Mouse (Mus musculus) embryonic fibroblast, embryonic 13.5 days (primary cell): ENCODE results near the gene Tpsb2. TPM values are rescaled to one million over a fixed set of nuclear protein-coding genes. Genes with fewer than 3 reads are reported as not detected.
A peak's percentile ranks its signal among the peaks of the same experiment; 100 is the strongest.

ENCODE experiments used
- H3K27ac ChIP-seq: 2 replicates; pipeline ENCODE4 v1.5.1; 2012; ENCODE audit warnings: low read length, control low read depth, inconsistent platforms; ENCODE audit not compliant: insufficient read depth
- H3K4me1 ChIP-seq: 2 replicates; pipeline ENCODE4 v1.6.1; 2011; ENCODE audit warnings: low read length; ENCODE audit not compliant: control insufficient read depth, insufficient read depth
- H3K4me3 ChIP-seq: 2 replicates; pipeline ENCODE4 v1.5.1; 2011; ENCODE audit warnings: mild to moderate bottlenecking, control low read depth, low read length; ENCODE audit not compliant: insufficient read depth
- CTCF ChIP-seq: IDR thresholded peaks from 2 replicates; pipeline ENCODE4 v1.5.1; 2011; ENCODE audit warnings: mild to moderate bottlenecking, control low read depth, low read length, moderate library complexity, borderline replicate concordance; ENCODE audit not compliant: insufficient read depth
- POLR2A ChIP-seq: IDR thresholded peaks from 2 replicates; pipeline ENCODE4 v1.6.1; 2011; ENCODE audit warnings: low read depth, mild to moderate bottlenecking, control low read depth, low read length, moderate library complexity
- polyA plus RNA-seq: library from polyadenylated mRNA; stranded (reverse); fragments of >200 nt; gene quantifications from 2 replicates; pipeline ENCODE4 v1.2.4, GENCODE M21; 2011; ENCODE audit warnings: low read depth; ENCODE audit not compliant: missing spikeins, insufficient read length

Gene Tpsb2
- not detected in 2 replicates for polyA plus RNA-seq

DNA sequence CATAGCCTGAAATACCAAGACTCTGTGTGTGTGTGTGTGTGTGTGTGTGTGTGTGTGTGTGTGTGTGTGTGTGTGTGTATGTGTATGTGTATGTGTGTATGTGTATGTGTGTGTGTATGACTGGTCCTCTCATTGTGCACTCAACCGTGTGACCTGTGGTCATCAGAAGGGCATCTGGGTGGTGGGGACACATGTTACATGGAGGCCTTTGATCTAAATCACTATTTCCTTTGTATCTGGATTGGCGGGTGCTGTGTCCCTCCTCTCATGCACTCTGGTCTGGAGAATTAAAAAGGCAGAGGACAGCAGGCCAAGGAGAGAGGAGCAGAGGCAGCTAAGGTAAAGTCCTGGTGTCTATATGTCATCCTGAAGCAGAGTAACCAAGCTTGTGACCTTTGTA, at the start of gene Tpsb2:
Gene Tpsb2, plus strand, starts transcription at position 301 of the 400 bp plus-strand sequence.
- no peak within 1 kb of the TSS for H3K4me3 ChIP-seq
- no peak for TF ChIP-seq CTCF
- TF ChIP-seq POLR2A, result no peak
- no peaks in the 10 kb centered on the region for H3K4me1 ChIP-seq
- no peak within 1 kb of the TSS for H3K27ac ChIP-seq

- Histone ChIP-seq H3K4me1 (no peaks in the 10 kb centered on the region), H3K27ac (no peak within 1 kb of the TSS), H3K4me3 (no peak within 1 kb of the TSS)
- TF ChIP-seq CTCF, result no peak
- TF ChIP-seq POLR2A, result no peak
These were observed 47.8 kb upstream of the Tpsb2 start, which contains the start of gene Prss29 for GRCm38 (mm10) chr17:25318354-25318753. Gene Prss29 (plus strand): TSS chr17:25318654.

- H3K27ac ChIP-seq, result no peak overlapping the region
- H3K4me1 ChIP-seq, result no peaks in the 10 kb centered on the region
- TF ChIP-seq POLR2A (no peak), CTCF (no peak)
- no peak overlapping the region for H3K4me3 ChIP-seq
These were observed 45.3 kb upstream of the Tpsb2 start for GRCm38 (mm10) chr17:25320819-25321218.

DNA sequence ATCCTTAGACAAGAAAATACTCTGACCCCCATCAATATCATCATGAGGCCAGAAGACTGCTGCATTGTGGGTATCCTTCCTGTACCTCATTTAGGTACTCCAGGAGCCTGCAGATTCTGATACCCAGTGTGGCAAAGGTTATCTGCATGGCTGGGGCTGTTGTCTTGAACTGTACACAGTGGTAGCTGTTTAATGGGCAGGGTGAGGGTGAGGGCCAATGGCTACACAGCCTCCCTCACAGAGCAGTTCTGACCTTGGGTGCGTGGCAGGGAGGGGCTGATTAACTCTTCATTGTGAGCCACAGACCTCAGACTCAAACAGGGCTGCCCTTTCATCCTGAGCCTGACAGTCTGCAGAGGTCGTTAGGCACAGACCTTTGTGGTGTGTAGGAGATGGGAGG, 43.2 kb upstream of the Tpsb2 start:
- Histone ChIP-seq H3K4me3 (no peak overlapping the region), H3K4me1 (no peaks in the 10 kb centered on the region), H3K27ac (no peak overlapping the region)
- TF ChIP-seq POLR2A, result no peak
- no peak for TF ChIP-seq CTCF

DNA sequence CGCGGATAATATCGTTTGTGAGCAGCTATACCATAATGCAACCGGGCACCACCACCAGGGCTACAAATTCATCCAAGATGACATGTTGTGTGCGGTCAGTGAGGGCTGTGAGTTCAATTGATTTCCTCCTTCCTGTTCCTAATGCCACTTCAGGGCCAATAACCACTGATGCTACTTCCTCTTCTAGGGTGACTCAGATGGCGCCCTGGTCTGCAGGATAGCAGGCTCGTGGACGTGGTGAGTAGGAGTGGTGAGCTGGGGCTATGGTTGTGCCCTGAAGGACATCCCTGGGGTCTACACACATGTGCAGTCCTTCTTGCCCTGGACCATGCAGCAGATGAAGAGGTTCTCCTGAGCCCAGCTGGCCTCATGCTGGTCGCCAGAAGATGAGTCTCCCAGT, 33.8 kb upstream of the Tpsb2 start:
- Histone ChIP-seq H3K27ac (no peak overlapping the region), H3K4me3 (no peak overlapping the region), H3K4me1 (no peaks in the 10 kb centered on the region)
- TF ChIP-seq CTCF (no peak), POLR2A (no peak)

- TF ChIP-seq CTCF (peak; percentile 94), POLR2A (no peak)
- no peak overlapping the region for H3K27ac ChIP-seq
- H3K4me1 ChIP-seq, result no peaks in the 10 kb centered on the region
- H3K4me3 ChIP-seq, result no peak overlapping the region
These were observed 32.2 kb upstream of the Tpsb2 start for GRCm38 (mm10) chr17:25333943-25334342.

- Histone ChIP-seq H3K27ac (no peak overlapping the region), H3K4me3 (no peak overlapping the region), H3K4me1 (no peaks in the 10 kb centered on the region)
- TF ChIP-seq CTCF (no peak), POLR2A (no peak)
These were observed 27.9 kb upstream of the Tpsb2 start for GRCm38 (mm10) chr17:25338218-25338617.

DNA sequence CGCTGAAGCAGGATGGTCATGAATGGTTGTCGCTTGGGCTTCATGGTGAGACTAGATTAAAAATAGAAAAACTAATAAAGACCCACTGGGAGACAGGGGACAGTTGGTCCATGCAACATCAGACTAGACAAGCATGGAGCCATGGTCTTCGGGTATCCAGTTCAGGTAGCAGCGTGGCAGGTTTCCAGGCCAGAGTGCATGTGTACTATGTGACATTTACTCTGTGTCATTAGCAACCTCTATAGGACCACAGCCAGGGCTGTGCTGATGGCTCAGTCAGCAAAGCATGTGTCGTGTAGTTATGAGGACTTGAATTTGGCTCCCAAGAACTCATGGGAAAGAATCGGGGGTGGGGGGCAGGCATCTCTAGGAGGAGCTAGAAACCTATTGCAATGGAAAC, 26.1 kb upstream of the Tpsb2 start:
- Histone ChIP-seq H3K4me1 (no peaks in the 10 kb centered on the region), H3K27ac (no peak overlapping the region), H3K4me3 (no peak overlapping the region)
- TF ChIP-seq CTCF (no peak), POLR2A (no peak)

- Histone ChIP-seq H3K27ac (no peak overlapping the region), H3K4me1 (no peaks in the 10 kb centered on the region), H3K4me3 (no peak overlapping the region)
- no peak for TF ChIP-seq POLR2A
- TF ChIP-seq CTCF, result no peak
These were observed 24.6 kb upstream of the Tpsb2 start for GRCm38 (mm10) chr17:25341490-25341889.

GRCm38 (mm10) chr17:25345462-25345861, 20.6 kb upstream of the Tpsb2 start, which contains the start of gene Tpsab1:
Gene Tpsab1 (minus strand): TSS chr17:25345562.
- no peaks in the 10 kb centered on the region for H3K4me1 ChIP-seq

DNA sequence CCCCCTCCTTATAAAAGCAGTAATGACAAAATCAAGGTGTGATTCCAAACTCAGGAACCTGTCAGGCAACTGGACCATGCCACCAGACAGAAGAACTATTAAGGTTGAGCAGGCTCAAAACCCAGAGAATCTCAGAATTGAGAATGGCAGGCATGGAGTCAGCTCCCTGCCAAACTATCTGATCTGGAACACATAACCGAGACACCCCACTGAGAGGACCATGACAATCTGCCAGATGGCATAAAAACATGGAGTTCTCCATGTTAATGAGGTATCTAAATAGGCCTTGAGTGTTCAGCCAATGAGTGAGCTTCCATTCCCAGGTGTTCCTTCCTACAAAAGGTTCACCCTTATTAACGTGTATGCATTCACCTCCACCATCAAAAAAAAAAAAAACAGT, 4.8 kb upstream of the Tpsb2 start:
- H3K4me1 ChIP-seq, result no peaks in the 10 kb centered on the region
- no peak for TF ChIP-seq POLR2A
- no peak for TF ChIP-seq CTCF
- H3K27ac ChIP-seq, result no peak overlapping the region
- no peak overlapping the region for H3K4me3 ChIP-seq

More at GRCm38 (mm10) chr17:25345462-25345861, 20.6 kb upstream of the Tpsb2 start, which contains the start of gene Tpsab1:
- no peak for TF ChIP-seq CTCF
- no peak within 1 kb of the TSS for H3K4me3 ChIP-seq
- no peak within 1 kb of the TSS for H3K27ac ChIP-seq
